9 mouse cellular contexts compared by ENCODE assay signal in genomic region chr5:66861232-66862035, GRCm38 (mm10).
DNase-seq lines count a peak whose midpoint lies in the region; ATAC-seq lines count a peak whose summit lies in the region.
"Had no signal": no experiment of that assay in that cellular context is flagged by ENCODE, and none has a peak within 500 bp of the region (broad histone marks: within the 10 kb centered on the region; RNA-seq: fewer than 3 reads in every experiment).

No protein-coding gene starts in this region.

- no peak overlapping the region for H3K9ac ChIP-seq in neural tube, embryonic 12.5 days
- no peak overlapping the region for H3K9ac ChIP-seq in heart, embryonic 15.5 days
- H3K9ac ChIP-seq in lung, embryonic 16.5 days (ENCODE audit: low read length): peak overlapping the region; percentile 37; the same call in 1 of the 2 replicates
- H3K9ac ChIP-seq in intestine, embryonic 16.5 days (ENCODE audit: low read depth, low read length): no peak overlapping the region
- H3K9ac ChIP-seq: limb, embryonic 15.5 days had no signal

- no peak for DNase-seq in neural tube, embryonic 10.5 days (ENCODE audit: extremely low spot score, low spot score)
- DNase-seq in right cerebral cortex, postnatal 14 days: no peak
- DNase-seq in urinary bladder, postnatal 25 days (ENCODE audit: low spot score): no peak

- H3K36me3 ChIP-seq in neural tube, embryonic 12.5 days: no peaks in the 10 kb centered on the region
- no peaks in the 10 kb centered on the region for H3K36me3 ChIP-seq in heart, embryonic 15.5 days
- no peaks in the 10 kb centered on the region for H3K36me3 ChIP-seq in lung, embryonic 16.5 days (ENCODE audit: control insufficient read depth, insufficient read depth, low read length)
- H3K36me3 ChIP-seq in intestine, embryonic 16.5 days (ENCODE audit: control insufficient read depth, insufficient read depth, low read length): no peaks in the 10 kb centered on the region
- H3K36me3 ChIP-seq: limb, embryonic 15.5 days had no signal

- H3K4me2 ChIP-seq in neural tube, embryonic 12.5 days (replicated peaks): peak overlapping the region; percentile 22; the same call in 1 of the 2 replicates
- peak overlapping the region; percentile 25; the same call in 1 of the 2 replicates for H3K4me2 ChIP-seq in heart, embryonic 15.5 days
- peak overlapping the region; percentile 28 for H3K4me2 ChIP-seq in lung, embryonic 16.5 days (ENCODE audit: low read depth, low read length)
- no peak overlapping the region for H3K4me2 ChIP-seq in intestine, embryonic 16.5 days (ENCODE audit: low read depth, low read length)
- H3K4me2 ChIP-seq: limb, embryonic 15.5 days had no signal

- H3K4me3 ChIP-seq in neural tube, embryonic 12.5 days: no peak overlapping the region
- 0 out of 2 replicates have a peak overlapping the region, but pooled peaks have one; percentile 6 for H3K4me3 ChIP-seq in heart, embryonic 15.5 days
- no peak overlapping the region for H3K4me3 ChIP-seq in lung, embryonic 16.5 days (ENCODE audit: low read length)
- H3K4me3 ChIP-seq in intestine, embryonic 16.5 days (ENCODE audit: low read length): no peak overlapping the region
- H3K4me3 ChIP-seq: erythroblast, embryonic 14.5 days; limb, embryonic 15.5 days had no signal

- no peak overlapping the region for H3K27ac ChIP-seq in neural tube, embryonic 12.5 days
- H3K27ac ChIP-seq in heart, embryonic 15.5 days: no peak overlapping the region
- peak overlapping the region; percentile 81 for H3K27ac ChIP-seq in lung, embryonic 16.5 days (ENCODE audit: low read length)
- H3K27ac ChIP-seq in intestine, embryonic 16.5 days (ENCODE audit: low read length): no peak overlapping the region
- H3K27ac ChIP-seq: limb, embryonic 15.5 days had no signal

- 51% methylated on average over 17 of the region's 17 CpGs for WGBS in neural tube, embryonic 12.5 days
- 34% methylated on average over 17 of the region's 17 CpGs for WGBS in heart, embryonic 15.5 days
- 24% methylated on average over 17 of the region's 17 CpGs for WGBS in lung, embryonic 16.5 days
- WGBS in intestine, embryonic 16.5 days: 56% methylated on average over 17 of the region's 17 CpGs

- H3K4me1 ChIP-seq in neural tube, embryonic 12.5 days: peaks cover 34% of the 10 kb centered on the region
- peaks cover 14% of the 10 kb centered on the region for H3K4me1 ChIP-seq in heart, embryonic 15.5 days (replicated peaks)
- peaks cover 34% of the 10 kb centered on the region for H3K4me1 ChIP-seq in lung, embryonic 16.5 days (replicated peaks; ENCODE audit: control insufficient read depth, insufficient read depth, low read length)
- no peaks in the 10 kb centered on the region for H3K4me1 ChIP-seq in intestine, embryonic 16.5 days (ENCODE audit: control insufficient read depth, insufficient read depth, low read length)

- H3K27me3 ChIP-seq in neural tube, embryonic 12.5 days (replicated peaks): no peaks in the 10 kb centered on the region
- no peaks in the 10 kb centered on the region for H3K27me3 ChIP-seq in heart, embryonic 15.5 days
- no peaks in the 10 kb centered on the region for H3K27me3 ChIP-seq in lung, embryonic 16.5 days (ENCODE audit: control insufficient read depth, insufficient read depth, low read depth, low read length)
- no peaks in the 10 kb centered on the region for H3K27me3 ChIP-seq in intestine, embryonic 16.5 days (replicated peaks; ENCODE audit: control insufficient read depth, insufficient read depth, low read length)
- H3K27me3 ChIP-seq: limb, embryonic 15.5 days had no signal

- peak; percentile 23; the same call in 1 of the 2 replicates for ATAC-seq in neural tube, embryonic 12.5 days (ENCODE audit: low FRiP score, low read depth)
- ATAC-seq in heart, embryonic 15.5 days (replicated peaks; ENCODE audit: insufficient number of reproducible peaks, insufficient read depth, low FRiP score, low read depth): no peak
- ATAC-seq in lung, embryonic 16.5 days (ENCODE audit: low read depth): peak; percentile 43
- ATAC-seq in intestine, embryonic 16.5 days: no peak

- no peaks in the 10 kb centered on the region for H3K9me3 ChIP-seq in neural tube, embryonic 12.5 days
- no peaks in the 10 kb centered on the region for H3K9me3 ChIP-seq in heart, embryonic 15.5 days (replicated peaks)
- no peaks in the 10 kb centered on the region for H3K9me3 ChIP-seq in lung, embryonic 16.5 days (ENCODE audit: control insufficient read depth, low read length)
- no peaks in the 10 kb centered on the region for H3K9me3 ChIP-seq in intestine, embryonic 16.5 days (ENCODE audit: control insufficient read depth, low read length)
- H3K9me3 ChIP-seq: limb, embryonic 15.5 days had no signal

Comparison
In these comparisons a context has a peak if more than half of its experiments do, and no peak if none do; other contexts are left out.
1. ATAC-seq: peak in neural tube, embryonic 12.5 days (single experiment) and lung, embryonic 16.5 days (single experiment); none in heart, embryonic 15.5 days (single experiment) and intestine, embryonic 16.5 days (single experiment).